In the genomic region with DNA sequence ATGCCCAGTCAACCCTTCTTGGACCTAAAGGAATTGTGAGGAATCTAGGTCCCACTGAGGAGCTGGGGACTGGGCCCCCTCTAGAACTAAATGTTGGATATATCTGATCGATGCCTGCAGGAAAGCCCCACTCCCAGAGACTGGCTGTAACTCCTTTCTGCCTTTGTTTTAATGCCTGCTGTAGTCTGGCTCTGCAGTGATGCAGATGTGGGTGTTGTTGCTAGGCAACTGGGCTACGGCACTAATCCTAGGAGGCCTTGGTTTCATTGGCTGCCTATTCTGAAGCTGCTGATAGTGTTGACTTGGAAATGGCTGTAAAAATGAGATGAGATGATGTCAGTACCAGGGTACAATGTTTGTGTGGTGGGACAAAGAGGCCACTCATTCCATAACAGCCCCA, we compare ENCODE assay signal across 9 mouse cellular contexts.
DNase-seq lines count a peak whose midpoint lies in the region; ATAC-seq and TF ChIP-seq lines count a peak whose summit lies in the region.
"Had no signal": no experiment of that assay in that cellular context is flagged by ENCODE, and none has a peak within 500 bp of the region (broad histone marks: within the 10 kb centered on the region; RNA-seq: fewer than 3 reads in every experiment).

No protein-coding gene starts in this region.

- H3K9ac ChIP-seq in neural tube, embryonic 14.5 days (replicated peaks; ENCODE audit: low read depth, low read length): no peak overlapping the region; the same call in 1 of the 2 replicates
- H3K9ac ChIP-seq: embryonic facial prominence, embryonic 13.5 days had no signal

- H3K27me3 ChIP-seq in neural tube, embryonic 14.5 days (ENCODE audit: control insufficient read depth, insufficient read depth, low read length): no peaks in the 10 kb centered on the region
- H3K27me3 ChIP-seq: embryonic facial prominence, embryonic 13.5 days had no signal

- no peaks in the 10 kb centered on the region for H3K36me3 ChIP-seq in neural tube, embryonic 14.5 days (ENCODE audit: control insufficient read depth, insufficient read depth, low read length)
- H3K36me3 ChIP-seq: embryonic facial prominence, embryonic 13.5 days had no signal

- peak; percentile 8 for DNase-seq in adrenal gland, adult 2 months
- no peak for DNase-seq in adrenal gland, postnatal 4 days (ENCODE audit: low spot score in 2 of 2)
- peak; percentile 76 to 84 for DNase-seq in frontal cortex, postnatal 10 days (ENCODE audit: low spot score in 2 of 2)
- DNase-seq in left cerebral cortex, adult 2 months (ENCODE audit: extremely low spot score in 1 of 2, low spot score in 2 of 2): peak; percentile 78 to 81
- no peak for DNase-seq in thymus, postnatal 36 days
- DNase-seq in heart, postnatal 4 days: no peak
- no peak for DNase-seq in thymus, postnatal 0 days (ENCODE audit: low spot score)

- intact Hi-C loops in left cerebral cortex, adult 2 months (cut with DNase I): loop anchor here (2.0 kb wide), 1 partner anchor 87 kb away; the partner anchor contains the start of gene Nsg2

- peak overlapping the region; percentile 78 for H3K27ac ChIP-seq in left cerebral cortex, adult 2 months
- H3K27ac ChIP-seq in neural tube, embryonic 14.5 days (ENCODE audit: low read depth, low read length): peak overlapping the region; percentile 93
- H3K27ac ChIP-seq: embryonic facial prominence, embryonic 13.5 days had no signal

- H3K4me2 ChIP-seq in neural tube, embryonic 14.5 days (ENCODE audit: low read depth, low read length): no peak overlapping the region
- H3K4me2 ChIP-seq: embryonic facial prominence, embryonic 13.5 days had no signal

- ATAC-seq in neural tube, embryonic 14.5 days (ENCODE audit: low read depth): peak; percentile 98

- TF ChIP-seq CTCF in left cerebral cortex, adult 2 months (IDR thresholded peaks at IDR 0.05): no peak

- WGBS in neural tube, embryonic 14.5 days: 5% methylated on average over 2 of the region's 2 CpGs

- peaks cover 21% of the 10 kb centered on the region for H3K4me1 ChIP-seq in neural tube, embryonic 14.5 days (ENCODE audit: control insufficient read depth, insufficient read depth, low read length)

- H3K9me3 ChIP-seq in neural tube, embryonic 14.5 days (ENCODE audit: control insufficient read depth, low read length): no peaks in the 10 kb centered on the region
- H3K9me3 ChIP-seq: embryonic facial prominence, embryonic 13.5 days had no signal

- H3K4me3 ChIP-seq in left cerebral cortex, adult 2 months: no peak overlapping the region
- H3K4me3 ChIP-seq in neural tube, embryonic 14.5 days (ENCODE audit: low read depth, low read length): no peak overlapping the region
- H3K4me3 ChIP-seq: embryonic facial prominence, embryonic 13.5 days had no signal

Comparison
In these comparisons a context has a peak if more than half of its experiments do, and no peak if none do; other contexts are left out.
1. DNase-seq: peak in adrenal gland, adult 2 months (single experiment), frontal cortex, postnatal 10 days (2 of 2) and left cerebral cortex, adult 2 months (2 of 2); none in adrenal gland, postnatal 4 days (0 of 2), thymus, postnatal 36 days (0 of 2), heart, postnatal 4 days (single experiment) and thymus, postnatal 0 days (single experiment).